Mouse (Mus musculus) myocyte (in vitro differentiated cells): ENCODE results near the gene Npm3. TPM values are rescaled to one million over a fixed set of nuclear protein-coding genes. Genes with fewer than 3 reads are reported as not detected.

Source experiments
- H3K27me3 ChIP-seq: one replicate; pipeline ENCODE4 v1.6.1; 2011; ENCODE audit not compliant: control insufficient read depth, insufficient read depth, insufficient read length
- H3K36me3 ChIP-seq: one replicate; pipeline ENCODE4 v1.6.1; 2011; ENCODE audit not compliant: control insufficient read depth, insufficient read depth
- H3K4me2 ChIP-seq: one replicate; pipeline ENCODE4 v1.6.1; 2011; ENCODE audit warnings: low read depth, control low read depth
- H3K4me3 ChIP-seq: one replicate; pipeline ENCODE4 v1.5.1; 2011; ENCODE audit warnings: mild to moderate bottlenecking, control low read depth, moderate library complexity
- H3K79me2 ChIP-seq: one replicate; pipeline ENCODE4 v1.6.1; 2011; ENCODE audit not compliant: control insufficient read depth, insufficient read depth
- H3ac ChIP-seq: one replicate; pipeline ENCODE4 v1.6.1; 2011; ENCODE audit not compliant: control insufficient read depth, insufficient read length
- CEBPB ChIP-seq: IDR thresholded peaks from 2 replicates; pipeline ENCODE4 v1.6.1; 2011; ENCODE audit warnings: mild to moderate bottlenecking, moderate library complexity; ENCODE audit not compliant: poor library complexity, insufficient read depth, severe bottlenecking
- E2F4 ChIP-seq: IDR thresholded peaks from one replicate; pipeline ENCODE4 v1.6.1; 2011; ENCODE audit warnings: mild to moderate bottlenecking, control low read depth, moderate library complexity; ENCODE audit not compliant: insufficient read depth
- MAX ChIP-seq: IDR thresholded peaks from one replicate; pipeline ENCODE4 v1.6.1; 2011; ENCODE audit warnings: low read depth, mild to moderate bottlenecking, control low read depth
- MYOD1 ChIP-seq, 3 experiments: IDR thresholded peaks; one replicate each; pipeline ENCODE4 v1.6.1; 2011; ENCODE audit warnings: control low read depth in 2 of 3, low read depth in 2 of 3, mild to moderate bottlenecking in 2 of 3, moderate library complexity in 1 of 3; ENCODE audit not compliant: insufficient read length in 2 of 3, control insufficient read depth in 1 of 3
- MYOG ChIP-seq, 3 experiments: IDR thresholded peaks; one replicate each; pipeline ENCODE4 v1.6.1; 2011; ENCODE audit warnings: control low read depth in 2 of 3, low read depth in 2 of 3, mild to moderate bottlenecking in 2 of 3; ENCODE audit not compliant: insufficient read length in 2 of 3, control insufficient read depth in 1 of 3, insufficient read depth in 1 of 3
- POLR2A ChIP-seq: IDR thresholded peaks from one replicate; pipeline ENCODE4 v1.6.1; 2011; ENCODE audit warnings: low read depth, mild to moderate bottlenecking, control low read depth, moderate library complexity; ENCODE audit not compliant: insufficient read length
- POLR2AphosphoS2 ChIP-seq: IDR thresholded peaks from one replicate; pipeline ENCODE4 v1.6.1; 2011; ENCODE audit warnings: low read depth, control low read depth; ENCODE audit not compliant: insufficient read length
- REST ChIP-seq: IDR thresholded peaks from one replicate; pipeline ENCODE4 v1.6.1; 2011; ENCODE audit warnings: mild to moderate bottlenecking, control low read depth, moderate library complexity; ENCODE audit not compliant: insufficient read depth, insufficient read length
- SRF ChIP-seq: IDR thresholded peaks from one replicate; pipeline ENCODE4 v1.6.1; 2011; ENCODE audit warnings: low read depth; ENCODE audit not compliant: control insufficient read depth, insufficient read length
- TCF12 ChIP-seq: IDR thresholded peaks from one replicate; pipeline ENCODE4 v1.6.1; 2011; ENCODE audit warnings: mild to moderate bottlenecking, control low read depth; ENCODE audit not compliant: poor library complexity, insufficient read depth, severe bottlenecking
- TCF3 ChIP-seq: IDR thresholded peaks from one replicate; pipeline ENCODE4 v1.6.1; 2011; ENCODE audit warnings: low read depth, control low read depth; ENCODE audit not compliant: insufficient read length
- USF1 ChIP-seq: IDR thresholded peaks from one replicate; pipeline ENCODE4 v1.6.1; 2011; ENCODE audit warnings: low read depth, mild to moderate bottlenecking, control low read depth, moderate library complexity
- polyA plus RNA-seq: library from polyadenylated mRNA; unstranded; fragments of >200 nt; fragmentation: generic; extraction: Trizol; gene quantifications from one replicate; pipeline ENCODE4 v1.2.1, GENCODE M21; 2012; ENCODE audit warnings: missing spikeins

The Npm3 gene
- polyA plus RNA-seq, 1 experiment = 97.2 TPM

DNA sequence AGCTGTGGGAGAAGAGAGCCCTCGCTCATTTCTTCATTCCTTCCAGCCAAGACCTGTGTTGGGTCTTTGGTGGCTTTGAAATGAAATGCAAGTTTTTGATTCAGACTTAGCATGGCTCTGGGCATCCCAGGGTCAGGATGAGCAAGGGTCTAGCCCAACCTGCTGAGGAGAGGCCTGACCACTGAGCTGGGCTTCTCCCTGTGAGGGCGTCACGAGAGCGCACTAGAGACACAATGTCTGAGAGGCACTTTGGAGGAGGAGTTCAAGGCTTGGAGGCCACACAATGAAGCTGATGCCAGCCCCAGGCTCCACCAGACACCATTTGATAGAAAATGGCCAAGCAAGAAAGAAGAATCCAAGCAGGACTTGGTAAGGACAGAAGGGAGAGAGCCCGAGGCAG is 15.2 kb downstream of the Npm3 start:
- TF ChIP-seq CEBPB = no peak
- TF ChIP-seq USF1 = no peak
- TF ChIP-seq REST = no peak
- no peak for TF ChIP-seq TCF12
- TF ChIP-seq TCF3 = no peak
- no peak for TF ChIP-seq POLR2AphosphoS2
- TF ChIP-seq E2F4 = no peak
- no peak for TF ChIP-seq POLR2A
- no peak for TF ChIP-seq MYOG (IDR thresholded peaks at IDR 0.05; ENCODE audit: control insufficient read depth in 1 of 3, insufficient read depth in 1 of 3, insufficient read length in 2 of 3, low read depth in 2 of 3)
- no peak for TF ChIP-seq MAX
- TF ChIP-seq MYOD1 (IDR thresholded peaks at IDR 0.05; ENCODE audit: control insufficient read depth in 1 of 3, insufficient read length in 2 of 3, low read depth in 2 of 3) = no peak
- no peak for TF ChIP-seq SRF
- Histone ChIP-seq H3K79me2 (no peaks in the 10 kb centered on the region), H3K4me2 (no peak overlapping the region), H3K36me3 (no peaks in the 10 kb centered on the region), H3K27me3 (peaks cover 59% of the 10 kb centered on the region), H3ac (no peak overlapping the region), H3K4me3 (no peak overlapping the region)

DNA sequence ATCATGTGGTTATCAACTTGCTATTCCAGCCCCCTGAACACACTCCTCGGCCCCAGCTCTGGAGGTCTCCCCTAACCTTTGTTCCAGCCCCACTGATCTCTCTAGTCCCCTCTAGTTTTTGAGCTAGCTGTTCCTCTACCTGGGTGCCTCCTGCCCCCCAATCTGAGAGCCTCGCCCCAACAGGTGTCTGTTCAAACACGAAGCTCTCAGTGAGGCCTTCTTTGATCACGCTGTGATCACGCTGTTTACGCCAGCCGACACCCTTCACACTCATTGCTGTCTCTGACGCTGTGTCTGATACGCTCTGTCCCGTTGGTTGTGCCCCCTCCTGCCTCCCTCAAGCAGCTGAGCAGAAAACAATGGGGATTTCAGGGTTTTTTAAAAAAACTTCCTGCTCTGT is 15.8 kb downstream of the Npm3 start:
- H3K79me2 ChIP-seq = no peaks in the 10 kb centered on the region
- TF ChIP-seq MYOG (IDR thresholded peaks at IDR 0.05; ENCODE audit: control insufficient read depth in 1 of 3, insufficient read depth in 1 of 3, insufficient read length in 2 of 3, low read depth in 2 of 3) (no peak), USF1 (no peak), REST (no peak), MYOD1 (IDR thresholded peaks at IDR 0.05; ENCODE audit: control insufficient read depth in 1 of 3, insufficient read length in 2 of 3, low read depth in 2 of 3) (no peak), E2F4 (no peak), CEBPB (no peak), POLR2A (no peak)

DNA sequence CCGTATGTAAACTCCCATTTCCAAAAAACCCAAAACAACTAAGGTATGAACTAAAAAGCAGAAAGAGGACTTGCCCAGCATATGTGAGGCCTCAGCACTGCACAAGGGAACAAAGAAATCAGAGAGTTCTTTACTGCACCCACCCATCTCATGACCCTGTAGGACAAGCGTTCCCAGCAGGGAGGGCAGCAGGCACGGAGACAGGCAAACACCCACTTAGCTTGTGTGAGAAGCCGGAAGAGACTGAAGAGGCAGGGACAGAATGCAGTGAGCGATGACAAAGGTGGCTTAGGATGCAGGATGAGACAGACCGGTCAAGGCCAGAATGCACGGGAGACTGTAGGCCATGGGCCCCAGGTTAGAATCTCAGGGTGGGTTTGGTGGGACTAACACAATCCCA is 17.7 kb downstream of the Npm3 start:
- no peaks in the 10 kb centered on the region for H3K36me3 ChIP-seq
- TF ChIP-seq TCF12 (no peak), MYOD1 (IDR thresholded peaks at IDR 0.05; ENCODE audit: control insufficient read depth in 1 of 3, insufficient read length in 2 of 3, low read depth in 2 of 3) (no peak), TCF3 (no peak), E2F4 (no peak), REST (no peak), POLR2A (no peak), POLR2AphosphoS2 (no peak)
- H3K4me2 ChIP-seq = no peak overlapping the region
- peaks cover 61% of the 10 kb centered on the region for H3K27me3 ChIP-seq
- no peak overlapping the region for H3ac ChIP-seq
- no peaks in the 10 kb centered on the region for H3K79me2 ChIP-seq
- H3K4me3 ChIP-seq = no peak overlapping the region

More for the DNA sequence above, 15.8 kb downstream of the Npm3 start:
- no peak overlapping the region for H3K4me2 ChIP-seq
- peaks cover 59% of the 10 kb centered on the region for H3K27me3 ChIP-seq
- no peak overlapping the region for H3K4me3 ChIP-seq
- no peaks in the 10 kb centered on the region for H3K36me3 ChIP-seq
- H3ac ChIP-seq = no peak overlapping the region

DNA sequence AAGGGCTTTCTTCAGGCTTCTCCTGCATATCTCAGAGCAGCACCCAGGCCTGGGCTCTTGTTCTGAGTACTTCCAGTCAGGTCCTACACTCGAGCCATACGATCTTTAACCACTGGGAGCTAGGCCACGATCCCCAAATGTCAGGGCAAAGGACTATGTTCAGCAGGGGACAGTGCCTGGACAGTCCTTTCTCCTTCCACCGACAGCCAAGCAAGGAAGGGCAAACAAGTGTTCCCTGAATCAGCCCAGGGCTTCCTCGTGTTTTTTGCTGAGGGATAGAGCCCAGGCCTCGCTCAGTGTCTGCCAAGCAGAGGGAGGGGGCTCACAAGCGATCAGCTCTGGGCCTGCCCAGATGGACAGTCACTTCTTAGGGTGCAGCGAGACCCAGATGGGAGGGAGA is 19.3 kb downstream of the Npm3 start:
- no peak overlapping the region for H3K4me2 ChIP-seq
- H3K27me3 ChIP-seq = peaks cover 69% of the 10 kb centered on the region
- H3K79me2 ChIP-seq = no peaks in the 10 kb centered on the region
- no peak overlapping the region for H3K4me3 ChIP-seq
- no peaks in the 10 kb centered on the region for H3K36me3 ChIP-seq
- no peak for TF ChIP-seq MAX
- no peak for TF ChIP-seq SRF
- TF ChIP-seq POLR2AphosphoS2 = no peak
- TF ChIP-seq POLR2A = no peak
- TF ChIP-seq TCF12 = no peak
- no peak for TF ChIP-seq REST
- no peak for TF ChIP-seq TCF3
- no peak overlapping the region for H3ac ChIP-seq

GRCm38 (mm10) chr19:45727231-45727630 is 22.2 kb downstream of the Npm3 start:
- TF ChIP-seq POLR2A = no peak
- TF ChIP-seq TCF3 = no peak
- TF ChIP-seq REST = no peak
- no peak for TF ChIP-seq POLR2AphosphoS2
- no peak for TF ChIP-seq MAX
- no peak for TF ChIP-seq USF1
- TF ChIP-seq SRF = no peak
- no peak for TF ChIP-seq E2F4
- TF ChIP-seq TCF12 = no peak
- no peak for TF ChIP-seq MYOG (IDR thresholded peaks at IDR 0.05; ENCODE audit: control insufficient read depth in 1 of 3, insufficient read depth in 1 of 3, insufficient read length in 2 of 3, low read depth in 2 of 3)
- no peak for TF ChIP-seq MYOD1 (IDR thresholded peaks at IDR 0.05; ENCODE audit: control insufficient read depth in 1 of 3, insufficient read length in 2 of 3, low read depth in 2 of 3)
- no peak for TF ChIP-seq CEBPB
- Histone ChIP-seq H3K36me3 (no peaks in the 10 kb centered on the region), H3K27me3 (peaks cover 50% of the 10 kb centered on the region), H3K4me3 (no peak overlapping the region), H3K4me2 (no peak overlapping the region), H3ac (no peak overlapping the region), H3K79me2 (no peaks in the 10 kb centered on the region)
